Mouse (Mus musculus) hindbrain, embryonic 14.5 days (tissue): ENCODE measurements around the gene Cdadc1. TPM values are rescaled to one million over a fixed set of nuclear protein-coding genes. Genes with fewer than 3 reads are reported as not detected.

Experiments used
- ATAC-seq: fragments of 200-750 bp; cut with Nextera tagmentation; 2 replicates; pipeline ENCODE4 v1.8.0; 2017; ENCODE audit warnings: moderate number of reproducible peaks, mild to moderate bottlenecking, moderate TSS enrichment, moderate library complexity; ENCODE audit not compliant: low FRiP score
- DNase-seq: peaks from one replicate; pipeline ENCODE4 v3.0.0-alpha.2; 2015; ENCODE audit warnings: low spot score
- H3K27ac ChIP-seq: fragments of 300-500 bp; sonication (generic); 2 replicates; pipeline ENCODE4 v1.5.1; 2014; ENCODE audit warnings: mild to moderate bottlenecking, moderate library complexity
- H3K27me3 ChIP-seq: fragments of 300-500 bp; sonication (generic); 2 replicates; pipeline ENCODE4 v1.6.1; 2014; ENCODE audit warnings: mild to moderate bottlenecking, low read length, mixed read lengths; ENCODE audit not compliant: control insufficient read depth, insufficient read depth
- H3K36me3 ChIP-seq: fragments of 300-500 bp; sonication (generic); replicated peaks from 2 replicates; pipeline ENCODE4 v1.6.1; 2014; ENCODE audit not compliant: control insufficient read depth, insufficient read depth
- H3K4me1 ChIP-seq: fragments of 300-500 bp; sonication (generic); replicated peaks from 2 replicates; pipeline ENCODE4 v1.6.1; 2014; ENCODE audit warnings: antibody characterized with exemption, low read length, mixed read lengths; ENCODE audit not compliant: control insufficient read depth, insufficient read depth
- H3K4me2 ChIP-seq: fragments of 300-500 bp; sonication (generic); replicated peaks from 2 replicates; pipeline ENCODE4 v1.6.1; 2014; ENCODE audit warnings: mild to moderate bottlenecking, moderate library complexity
- H3K4me3 ChIP-seq: fragments of 300-500 bp; sonication (generic); replicated peaks from 2 replicates; pipeline ENCODE4 v1.5.1; 2014; ENCODE audit warnings: mild to moderate bottlenecking, low read length
- H3K9ac ChIP-seq: fragments of 300-500 bp; sonication (generic); 2 replicates; pipeline ENCODE4 v1.6.1; 2014
- H3K9me3 ChIP-seq: fragments of 300-500 bp; sonication (generic); 2 replicates; pipeline ENCODE4 v1.6.1; 2016; ENCODE audit warnings: low read length; ENCODE audit not compliant: control insufficient read depth
- WGBS: fragments of 180-500 bp; shearing (Covaris S2); extraction: QIAGEN DNeasy Blood & Tissue Kit; methylation state at CpG from one replicate; pipeline ENCODE4 v1.1.7; 2014; 5-methylcytosine and 5-hydroxymethylcytosine counted together
- polyA plus RNA-seq: library from polyadenylated mRNA; unstranded; fragments of >200 nt; fragmentation: Nextera tagmentation; extraction: Ambion mirVana; gene quantifications from 2 replicates; pipeline ENCODE4 v1.2.1, GENCODE M21; 2014

The Cdadc1 gene
- polyA plus RNA-seq, 1 experiment from 2014 or later = 35.2 TPM

- Histone ChIP-seq H3K27ac (no peak overlapping the region), H3K4me2 (no peak overlapping the region), H3K27me3 (no peaks in the 10 kb centered on the region), H3K9me3 (no peaks in the 10 kb centered on the region), H3K4me1 (no peaks in the 10 kb centered on the region), H3K36me3 (no peaks in the 10 kb centered on the region), H3K9ac (no peak overlapping the region), H3K4me3 (no peak overlapping the region)
- DNase-seq (no peak), ATAC-seq (no peak)
- 92% methylated on average over 2 of the region's 2 CpGs for WGBS
These were observed 57.5 kb downstream of the Cdadc1 start for GRCm38 (mm10) chr14:59540230-59540629.

GRCm38 (mm10) chr14:59537829-59538432 is 59.8 kb downstream of the Cdadc1 start:
- H3K9ac ChIP-seq = no peak overlapping the region
- no peak for ATAC-seq
- no peaks in the 10 kb centered on the region for H3K36me3 ChIP-seq
- no peaks in the 10 kb centered on the region for H3K27me3 ChIP-seq
- H3K4me3 ChIP-seq = no peak overlapping the region
- 94% methylated on average over 4 of the region's 4 CpGs for WGBS
- no peak overlapping the region for H3K4me2 ChIP-seq
- H3K9me3 ChIP-seq = no peaks in the 10 kb centered on the region
- H3K4me1 ChIP-seq = no peaks in the 10 kb centered on the region
- no peak for DNase-seq
- no peak overlapping the region for H3K27ac ChIP-seq

- no peak for DNase-seq
- no peak for ATAC-seq
- Histone ChIP-seq H3K27ac (no peak overlapping the region), H3K4me3 (no peak overlapping the region), H3K9me3 (no peaks in the 10 kb centered on the region), H3K27me3 (no peaks in the 10 kb centered on the region), H3K36me3 (no peaks in the 10 kb centered on the region), H3K4me2 (no peak overlapping the region), H3K9ac (no peak overlapping the region), H3K4me1 (no peaks in the 10 kb centered on the region)
These were observed 63.9 kb downstream of the Cdadc1 start for GRCm38 (mm10) chr14:59533908-59534307.

GRCm38 (mm10) chr14:59532986-59533385 is 64.8 kb downstream of the Cdadc1 start:
- ATAC-seq (no peak), DNase-seq (no peak)
- Histone ChIP-seq H3K4me3 (no peak overlapping the region), H3K27me3 (no peaks in the 10 kb centered on the region), H3K4me1 (no peaks in the 10 kb centered on the region), H3K27ac (no peak overlapping the region), H3K36me3 (no peaks in the 10 kb centered on the region), H3K9ac (no peak overlapping the region), H3K9me3 (no peaks in the 10 kb centered on the region), H3K4me2 (no peak overlapping the region)
- WGBS = 91% methylated on average over 1 of the region's 1 CpGs

GRCm38 (mm10) chr14:59530801-59531200 is 67.0 kb downstream of the Cdadc1 start:
- no peaks in the 10 kb centered on the region for H3K36me3 ChIP-seq
- H3K9ac ChIP-seq = no peak overlapping the region
- H3K4me1 ChIP-seq = no peaks in the 10 kb centered on the region
- H3K4me2 ChIP-seq = no peak overlapping the region
- H3K4me3 ChIP-seq = no peak overlapping the region
- H3K27me3 ChIP-seq = no peaks in the 10 kb centered on the region
- ATAC-seq (no peak), DNase-seq (no peak)
- H3K27ac ChIP-seq = no peak overlapping the region
- WGBS = 74% methylated on average over 1 of the region's 1 CpGs
- H3K9me3 ChIP-seq = no peaks in the 10 kb centered on the region

GRCm38 (mm10) chr14:59525843-59526242 is 71.9 kb downstream of the Cdadc1 start:
- Histone ChIP-seq H3K9ac (no peak overlapping the region), H3K4me1 (no peaks in the 10 kb centered on the region), H3K36me3 (no peaks in the 10 kb centered on the region), H3K9me3 (no peaks in the 10 kb centered on the region), H3K4me3 (no peak overlapping the region), H3K4me2 (no peak overlapping the region), H3K27ac (no peak overlapping the region), H3K27me3 (no peaks in the 10 kb centered on the region)
- ATAC-seq = no peak
- 90% methylated on average over 5 of the region's 5 CpGs for WGBS
- no peak for DNase-seq

- 90% methylated on average over 6 of the region's 6 CpGs for WGBS
- Histone ChIP-seq H3K9ac (no peak overlapping the region), H3K27me3 (no peaks in the 10 kb centered on the region), H3K4me2 (no peak overlapping the region), H3K4me3 (no peak overlapping the region), H3K9me3 (no peaks in the 10 kb centered on the region), H3K4me1 (no peaks in the 10 kb centered on the region), H3K27ac (no peak overlapping the region), H3K36me3 (no peaks in the 10 kb centered on the region)
- ATAC-seq = no peak
- no peak for DNase-seq
These were observed 83.8 kb downstream of the Cdadc1 start for GRCm38 (mm10) chr14:59513922-59514444.

Other genes with a start within 250 kb of the Cdadc1 start
- 0.34 and 0.60 TPM in 2 replicates for gene Phf11d, start 232.5 kb downstream of the Cdadc1 start, polyA plus RNA-seq
- 0.25 TPM in 2 replicates for gene Phf11c, start 202.6 kb downstream of the Cdadc1 start, polyA plus RNA-seq
- 6.3 and 8.9 TPM in 2 replicates for gene Setdb2, start 157.1 kb downstream of the Cdadc1 start, polyA plus RNA-seq
- 32.2 and 33.4 TPM in 2 replicates for gene Cab39l, start 157.0 kb downstream of the Cdadc1 start, polyA plus RNA-seq
- gene Shisa2, start 27.3 kb upstream of the Cdadc1 start, polyA plus RNA-seq = 5.6 and 6.5 TPM in 2 replicates